Mouse (Mus musculus) ovary, adult 18-20 months (tissue): Measurements from ENCODE around the gene Fkbp5.
"Not testable (repeated sequence)": the region's sequence is repeated elsewhere in the genome, so short reads cannot be mapped to it uniquely, and the experiment has no call there.

Source experiments
- DNase-seq: peaks from one replicate; pipeline ENCODE4 v3.0.0; 2022; ENCODE audit warnings: low spot score, mixed read lengths

The Fkbp5 gene

DNA sequence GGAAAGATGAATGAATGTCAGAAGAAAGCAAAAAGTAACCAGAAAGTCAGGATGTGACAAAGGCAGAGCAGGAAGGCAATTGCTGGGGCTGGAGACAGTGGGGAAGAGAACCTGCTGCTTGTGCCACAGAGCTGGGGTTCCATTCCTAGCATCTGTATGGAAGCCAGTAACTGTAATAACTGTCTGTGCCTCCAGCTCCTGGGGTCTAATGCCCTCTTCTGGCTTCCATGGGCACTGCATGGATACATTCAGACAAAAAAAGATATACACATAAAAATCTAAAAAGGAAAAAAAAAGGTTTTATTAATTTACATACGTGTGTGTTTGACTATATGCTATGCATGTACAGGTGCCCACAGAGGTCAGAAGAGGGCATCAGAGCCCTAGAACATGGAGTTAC, 98.4 kb downstream of the Fkbp5 start:
- DNase-seq = no peak

DNA sequence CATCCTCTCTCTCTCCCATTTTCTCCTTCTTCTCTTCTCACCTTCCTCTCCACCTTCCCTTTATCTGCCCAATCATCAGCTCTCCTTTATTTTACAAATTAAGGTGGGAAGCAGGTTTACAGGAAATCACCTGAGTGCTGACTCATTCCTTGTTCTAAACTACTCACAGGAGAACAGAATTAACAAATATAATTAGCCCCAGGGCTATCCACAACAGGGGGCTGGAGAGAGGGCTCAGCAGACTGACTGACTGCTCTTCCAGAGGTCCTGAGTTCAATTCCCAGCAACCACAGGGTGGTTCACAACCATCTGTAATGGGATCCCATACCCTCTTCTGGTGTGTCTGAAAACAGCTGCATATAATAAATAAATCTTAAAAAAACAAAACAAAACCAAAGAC, 98.8 kb downstream of the Fkbp5 start:
- DNase-seq = not testable (repeated sequence)

DNA sequence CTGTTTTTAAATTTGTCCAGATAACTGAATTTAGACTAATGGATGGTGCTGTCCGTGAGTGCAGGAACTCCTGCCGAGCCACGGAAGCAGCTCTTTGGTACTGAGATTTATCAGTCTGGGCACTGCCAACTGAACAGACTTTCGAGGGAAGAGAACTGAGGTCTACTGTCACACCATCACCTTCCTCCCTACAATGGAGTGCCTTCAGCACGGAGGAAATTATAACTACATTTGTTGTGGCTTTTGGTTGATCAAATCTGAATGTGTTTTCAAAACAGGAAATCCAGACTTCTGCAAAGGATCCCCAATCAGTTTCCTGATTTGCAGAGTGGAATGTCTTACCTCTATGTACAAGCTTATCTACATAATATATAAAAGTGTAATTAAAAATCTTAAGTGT, 99.6 kb downstream of the Fkbp5 start:
- DNase-seq = no peak

DNA sequence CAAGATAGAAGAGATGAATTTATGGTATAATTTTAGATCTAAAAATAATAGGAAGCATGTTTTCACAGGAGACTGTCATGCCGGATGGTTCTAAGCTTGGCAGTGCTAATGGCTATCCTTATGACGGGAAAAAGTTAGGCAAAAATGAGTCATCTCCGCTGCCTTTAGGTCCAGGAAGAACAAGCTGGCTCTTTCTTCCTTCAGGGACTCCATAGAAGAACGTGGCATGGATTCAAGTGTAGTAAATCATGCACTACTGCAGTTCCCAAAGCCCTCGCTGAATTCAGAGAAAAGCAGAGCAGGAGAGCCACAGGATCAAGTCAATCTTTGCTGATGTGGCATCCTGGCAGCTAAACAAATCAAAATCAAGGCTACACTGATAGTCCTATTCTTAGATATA, 102.1 kb downstream of the Fkbp5 start:
- peak; percentile 40 for DNase-seq

DNA sequence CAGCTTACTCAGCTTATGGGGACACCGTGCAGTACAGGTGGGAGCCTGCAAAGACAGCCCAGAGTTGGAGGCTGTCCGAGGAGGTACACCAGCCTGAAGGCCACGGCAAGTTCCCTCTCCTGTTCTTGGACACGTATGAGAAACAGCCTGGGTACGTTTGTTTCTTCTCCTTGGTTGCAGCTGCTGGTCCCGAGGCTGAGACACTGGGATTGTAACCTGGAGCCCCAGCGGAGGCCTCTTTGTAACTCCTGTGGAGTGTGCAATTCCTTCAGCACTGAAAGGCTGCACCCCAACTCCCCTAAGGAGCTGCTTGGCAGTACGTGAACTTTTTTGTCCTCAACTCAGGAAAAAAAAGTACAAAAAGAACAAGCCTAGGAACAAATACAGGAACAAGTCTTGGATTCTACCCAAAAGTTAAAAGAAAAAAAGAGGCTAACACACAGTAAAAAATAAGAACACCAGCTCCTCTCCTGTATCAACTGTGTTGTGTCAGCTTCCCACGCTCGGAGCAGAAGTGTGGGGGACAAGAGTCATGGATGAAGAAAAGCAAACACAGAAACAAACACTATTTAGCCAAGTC, 105.9 kb downstream of the Fkbp5 start:
- DNase-seq = no peak

DNA sequence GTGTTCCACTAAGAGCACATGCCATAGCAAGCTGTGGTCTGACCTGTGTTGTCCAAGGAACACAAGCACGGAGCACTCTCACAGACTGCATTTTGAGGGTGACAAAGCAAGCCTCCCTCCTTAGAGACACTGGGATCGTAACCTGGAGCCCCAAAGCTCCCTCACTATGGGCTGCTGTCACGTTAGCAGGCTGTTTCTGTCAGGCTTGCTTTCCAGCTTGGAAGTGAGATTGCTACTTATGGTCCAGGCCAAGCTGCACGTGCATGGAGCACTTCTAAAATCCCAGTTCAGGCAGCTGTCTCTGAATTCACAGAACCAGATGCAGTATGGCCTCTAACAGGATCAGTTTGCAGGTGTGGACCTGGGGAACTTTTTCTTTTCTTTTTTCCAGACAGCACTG, 106.6 kb downstream of the Fkbp5 start:
- no peak for DNase-seq

DNA sequence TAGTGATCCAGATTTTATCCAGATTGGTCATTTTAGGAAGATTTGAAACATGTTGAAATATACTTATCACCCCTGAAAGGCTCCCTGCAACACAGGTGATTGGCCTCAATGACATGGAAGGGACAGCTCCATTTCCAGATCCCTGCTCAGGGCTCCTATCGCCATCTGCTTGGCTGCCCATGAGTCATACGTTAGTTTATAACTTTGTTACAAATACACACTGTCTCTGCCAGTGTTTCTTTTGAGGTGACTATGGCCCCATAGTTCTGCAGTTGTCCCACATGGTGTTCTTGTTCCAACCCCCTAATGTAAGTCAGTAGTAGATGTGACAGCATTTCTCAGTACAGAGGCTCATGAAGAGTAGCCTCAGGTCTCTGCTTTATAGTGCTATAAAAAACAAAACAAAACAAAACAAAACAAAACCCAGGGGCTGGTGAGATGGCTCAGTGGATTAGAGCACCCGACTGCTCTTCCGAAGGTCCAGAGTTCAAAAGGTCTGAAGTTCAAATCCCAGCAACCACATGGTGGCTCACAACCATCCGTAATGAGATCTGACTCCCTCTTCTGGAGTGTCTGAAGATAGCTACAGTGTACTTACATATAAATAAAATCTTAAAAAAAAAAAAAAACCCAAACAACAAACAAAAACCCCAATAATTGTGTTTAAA, 108.9 kb downstream of the Fkbp5 start:
- no peak for DNase-seq

DNA sequence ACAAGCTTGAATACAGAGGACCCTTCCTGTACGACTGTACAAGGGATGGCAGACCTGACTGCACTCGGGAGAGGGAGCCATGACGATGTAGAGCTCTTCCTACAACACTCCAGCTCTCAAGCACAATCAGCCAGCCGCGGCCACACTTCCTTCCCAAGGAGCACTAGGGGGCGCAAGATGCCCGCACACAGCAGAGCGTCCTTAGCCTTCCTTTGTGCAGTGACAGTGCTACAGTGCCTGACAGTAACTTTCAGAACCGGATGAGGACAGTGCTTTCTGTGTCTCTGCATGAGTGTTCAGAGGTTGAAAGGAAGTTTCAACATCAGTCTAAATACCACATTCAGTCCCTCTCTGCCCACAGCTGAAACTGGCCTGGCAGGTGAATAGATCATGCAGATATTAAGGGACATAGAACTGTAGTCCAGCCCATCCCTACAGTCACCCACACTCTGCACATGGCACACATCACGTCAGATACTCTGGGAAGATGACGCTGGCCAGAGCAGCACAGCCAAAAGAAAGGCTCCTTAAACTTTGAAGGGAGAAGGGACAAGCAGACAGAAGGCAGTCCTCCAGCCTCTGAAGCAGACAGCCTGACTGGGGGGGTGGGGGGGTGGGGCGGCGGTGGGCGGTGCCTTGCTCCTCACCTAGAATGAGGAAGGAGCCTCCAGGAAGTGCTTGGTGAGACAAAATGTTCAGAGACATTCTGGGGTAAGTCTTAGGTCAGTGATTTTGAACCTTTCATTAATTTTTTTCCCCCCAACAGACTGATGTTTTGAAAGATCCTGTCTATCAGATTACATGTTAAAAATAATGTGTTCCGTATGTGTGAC, 109.7 kb downstream of the Fkbp5 start:
- peak; percentile 45 for DNase-seq

DNA sequence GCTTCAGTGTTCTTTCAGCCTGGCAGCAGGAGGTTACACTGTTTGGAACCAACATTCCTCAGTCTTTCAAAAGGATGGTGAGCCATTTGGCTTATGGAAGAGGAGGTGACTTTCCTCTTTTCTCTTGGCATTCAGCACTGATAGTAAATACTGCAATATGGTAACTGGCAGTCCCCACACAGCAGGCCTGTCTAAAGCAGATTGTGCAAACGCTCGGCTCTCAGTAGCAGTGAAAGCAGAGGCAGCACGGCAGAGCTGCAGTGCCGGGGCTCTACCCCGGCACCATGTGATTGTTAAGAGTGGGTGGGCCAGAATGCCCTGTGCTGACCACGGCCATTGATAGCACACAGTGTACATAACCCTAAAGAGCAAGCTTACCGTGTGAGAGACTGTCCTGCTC, 110.9 kb downstream of the Fkbp5 start:
- no peak for DNase-seq

DNA sequence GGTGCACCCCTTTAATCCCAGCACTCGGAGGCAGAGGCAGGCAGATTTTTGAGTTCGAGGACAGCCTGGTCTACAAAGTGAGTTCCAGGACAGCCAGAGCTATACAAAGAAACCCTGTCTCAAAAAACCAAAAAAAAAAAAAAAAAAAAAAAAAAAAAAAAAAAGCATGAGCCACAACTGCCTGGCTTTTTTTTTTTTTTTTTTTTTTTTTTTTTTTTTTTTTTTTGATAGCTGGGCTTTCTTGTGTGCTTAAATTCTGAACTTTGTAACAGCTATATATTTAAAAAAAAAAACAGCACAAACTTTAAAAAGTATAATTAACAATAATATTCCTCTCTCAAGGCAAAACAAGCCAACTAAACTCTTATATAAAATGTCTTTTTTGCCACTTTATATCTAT, 112.6 kb downstream of the Fkbp5 start:
- DNase-seq = not testable (repeated sequence)

DNA sequence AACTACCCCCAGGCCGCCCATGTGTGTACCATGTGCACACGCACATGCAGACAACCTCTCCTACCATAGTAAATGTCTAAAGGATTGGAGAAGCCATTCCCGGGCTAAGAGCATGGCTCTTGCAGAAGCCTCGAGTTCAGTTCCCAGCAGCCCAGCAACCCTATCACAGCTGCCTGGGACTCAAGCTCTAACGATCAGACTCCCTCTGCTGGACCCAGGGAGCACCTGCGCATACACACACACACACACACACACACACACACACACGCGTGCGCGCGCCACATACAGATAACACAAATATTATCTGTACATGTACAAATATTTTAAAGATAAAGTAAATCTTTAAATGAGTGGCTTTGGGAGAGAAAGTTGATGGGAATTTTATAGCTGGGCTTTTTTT, 113.0 kb downstream of the Fkbp5 start:
- no peak for DNase-seq

DNA sequence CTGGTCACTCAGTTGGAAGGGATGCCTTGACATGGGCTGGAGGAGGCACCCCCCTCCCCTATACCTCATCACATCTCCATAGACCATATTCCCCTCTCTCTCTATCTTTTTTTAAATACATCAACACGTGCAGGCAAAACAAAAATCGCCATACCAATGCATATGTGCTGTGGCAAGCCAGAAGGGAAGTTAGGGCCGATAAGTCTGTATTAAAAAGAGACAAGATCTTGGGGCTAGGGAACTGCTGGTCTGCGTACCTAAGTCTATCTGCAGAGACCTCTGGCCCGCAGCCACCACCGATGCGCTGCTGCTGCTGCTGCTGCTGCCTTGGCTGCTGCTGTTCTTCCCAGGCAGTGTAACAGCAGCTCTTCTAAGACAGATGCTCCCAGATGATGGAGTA, 122.3 kb downstream of the Fkbp5 start:
- DNase-seq = no peak

DNA sequence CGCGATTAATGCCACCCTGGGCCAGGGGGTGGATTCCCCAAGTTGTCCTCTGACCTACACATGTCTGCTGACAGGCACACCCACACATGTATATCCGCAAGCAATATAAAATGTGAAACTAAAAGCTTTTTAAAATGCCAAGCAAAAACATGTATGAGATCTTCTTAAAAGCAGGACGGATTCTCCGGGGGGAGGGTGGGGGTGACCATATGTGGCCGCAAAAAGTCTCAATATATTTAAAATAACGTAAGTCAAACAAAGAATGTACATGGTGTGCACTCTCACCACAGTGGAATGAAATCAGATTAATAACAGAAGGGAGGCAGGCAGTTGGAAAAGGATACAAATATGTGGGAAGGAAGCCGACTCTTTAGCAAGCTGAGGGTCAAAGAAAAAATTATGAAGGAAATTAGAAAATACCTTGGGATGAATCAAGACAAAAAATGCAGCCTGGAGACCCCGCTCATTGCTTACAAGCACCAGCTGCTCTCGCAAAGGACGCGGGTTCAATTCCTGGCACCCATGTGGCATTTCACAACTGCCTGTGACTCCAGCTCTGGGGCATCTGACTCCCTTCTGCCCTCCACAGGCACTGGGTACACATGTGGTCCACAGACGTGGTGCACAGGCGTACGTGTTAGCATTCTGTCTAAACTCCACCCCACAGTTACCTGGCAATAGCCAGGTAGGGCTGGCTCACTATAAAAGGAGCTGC, 123.1 kb downstream of the Fkbp5 start:
- no peak for DNase-seq

DNA sequence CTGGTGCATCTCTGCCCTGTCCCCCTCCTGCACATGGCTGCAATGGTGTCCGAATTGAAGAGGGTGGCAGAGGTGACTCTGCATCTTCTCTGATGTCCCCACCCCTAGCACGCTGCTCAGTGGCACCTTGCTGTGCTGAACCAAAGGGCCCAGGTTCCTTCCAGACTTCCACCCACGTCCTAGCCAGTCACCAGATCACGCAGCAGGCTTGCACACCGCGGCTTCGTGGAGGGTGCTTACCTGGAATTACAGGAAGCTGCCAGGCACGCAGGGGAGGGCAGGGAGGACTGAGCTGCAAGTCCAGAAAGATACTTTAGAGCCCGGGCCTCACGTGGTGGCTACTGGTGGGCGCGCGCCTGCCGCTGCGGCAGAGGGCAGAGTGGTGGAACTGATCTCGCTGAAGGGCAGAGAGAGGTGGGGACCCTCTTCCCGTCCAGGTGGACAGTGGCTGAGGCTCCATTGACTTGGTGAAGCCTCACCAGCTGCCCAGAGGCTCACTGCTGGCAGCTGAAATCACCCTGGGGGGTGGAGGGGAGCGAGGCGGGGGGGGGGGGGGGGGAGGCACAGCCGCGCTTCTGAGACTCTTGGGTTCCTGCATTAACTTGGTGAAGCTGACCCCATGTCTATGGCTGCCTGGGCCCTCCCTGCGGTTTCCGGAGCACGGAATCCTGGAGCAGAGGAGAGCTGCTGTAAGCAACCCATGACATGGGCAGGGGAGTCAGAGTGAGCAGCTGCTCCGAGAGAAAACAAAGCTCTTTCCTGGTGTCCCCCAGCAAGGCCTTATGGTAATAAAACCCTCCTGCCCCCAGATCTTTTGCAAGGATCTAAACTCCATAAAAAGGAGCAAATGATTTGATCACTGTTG, 125.5 kb downstream of the Fkbp5 start:
- DNase-seq = no peak

DNA sequence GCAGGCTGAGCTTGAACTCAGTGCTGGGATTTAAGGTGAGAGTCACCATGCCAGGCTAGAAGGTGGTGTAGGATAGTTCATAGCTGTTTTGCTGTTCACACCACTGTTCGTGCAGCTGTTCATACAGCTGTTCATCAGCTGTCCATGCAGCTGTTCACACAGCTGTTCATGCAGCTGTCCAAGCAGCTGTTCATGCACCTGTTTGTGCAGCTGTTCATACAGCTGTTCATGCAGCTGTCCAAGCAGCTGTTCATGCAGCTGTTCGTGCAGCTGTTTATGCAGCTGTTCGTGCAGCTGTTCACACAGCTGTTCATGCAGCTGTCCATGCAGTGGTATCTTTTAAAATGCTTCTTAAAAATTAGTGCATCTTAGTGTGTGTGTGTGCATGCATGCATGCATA, 128.8 kb downstream of the Fkbp5 start:
- no peak for DNase-seq

DNA sequence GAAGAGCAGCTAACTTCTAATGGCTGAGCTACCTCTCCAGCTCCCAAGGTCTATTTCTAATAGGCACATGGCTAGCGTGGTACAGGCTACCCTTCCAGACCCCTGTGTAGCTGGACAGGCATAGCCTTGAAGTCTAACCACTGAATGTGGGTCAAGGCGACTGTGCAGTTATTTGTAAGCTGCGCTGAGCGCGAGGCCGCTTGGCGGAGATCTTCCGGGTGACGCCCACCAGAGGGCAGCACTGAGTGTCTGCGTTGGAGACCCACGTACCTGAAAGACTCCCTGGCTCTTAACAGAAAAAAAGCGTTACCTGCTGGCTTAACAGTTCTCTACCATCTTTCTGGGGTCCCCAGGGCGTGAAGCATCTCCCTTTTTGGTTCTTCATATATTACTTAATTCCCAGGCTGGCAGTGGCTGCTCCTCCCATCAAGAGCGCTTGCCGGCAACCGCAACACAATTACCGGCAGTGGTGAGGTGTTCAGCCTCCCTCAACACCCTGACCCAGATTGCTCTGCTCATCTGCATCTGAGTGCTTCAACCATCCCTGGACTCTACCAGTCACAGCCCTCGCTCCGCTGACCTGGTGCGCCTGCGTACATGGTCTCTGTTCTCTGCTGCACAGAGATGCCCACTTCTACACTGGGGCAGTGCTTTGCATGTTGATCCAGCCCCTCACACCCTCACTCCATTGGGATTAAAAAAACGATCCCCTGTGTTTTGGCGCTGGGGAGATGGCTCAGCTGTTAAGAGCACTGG, 131.0 kb downstream of the Fkbp5 start:
- peak; percentile 70 for DNase-seq

DNA sequence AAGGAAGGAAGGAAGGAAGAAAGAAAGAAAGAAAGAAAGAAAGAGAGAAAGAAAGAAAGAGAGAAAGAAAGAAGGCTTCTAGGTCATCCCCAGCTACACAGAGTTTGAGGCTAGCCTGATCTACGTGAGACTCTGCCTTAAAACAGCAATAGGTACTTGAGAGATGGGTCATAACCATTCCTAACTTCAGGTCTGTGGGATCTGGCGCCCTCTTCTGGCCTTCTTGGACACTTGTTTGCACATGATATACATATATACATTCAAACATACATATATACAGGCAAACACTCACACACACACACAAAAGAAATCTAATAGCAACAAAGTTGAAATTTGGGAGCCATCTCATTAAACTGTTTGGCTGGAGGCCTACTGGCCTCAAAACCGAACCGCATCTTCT, 133.0 kb downstream of the Fkbp5 start:
- DNase-seq = no peak

DNA sequence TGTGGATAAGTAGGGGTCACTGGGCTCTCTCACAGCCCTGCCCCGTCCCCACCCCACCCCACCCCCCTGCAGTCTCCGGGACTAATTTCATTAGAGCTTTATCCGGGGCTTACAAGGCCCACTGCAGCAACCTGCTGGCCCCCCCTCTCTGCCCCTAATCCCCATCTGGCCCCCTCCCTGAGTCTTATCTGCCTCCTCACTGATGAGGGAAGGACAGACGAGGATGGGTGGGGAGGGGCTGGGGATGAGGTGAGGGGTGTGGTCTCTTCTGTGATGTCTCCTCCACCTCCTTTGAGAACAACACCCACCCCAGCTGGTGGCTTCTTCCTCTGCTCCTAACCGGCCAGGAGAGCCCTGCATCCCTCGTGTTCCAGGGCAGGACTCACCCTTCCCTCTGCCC, 137.1 kb downstream of the Fkbp5 start:
- no peak for DNase-seq

DNA sequence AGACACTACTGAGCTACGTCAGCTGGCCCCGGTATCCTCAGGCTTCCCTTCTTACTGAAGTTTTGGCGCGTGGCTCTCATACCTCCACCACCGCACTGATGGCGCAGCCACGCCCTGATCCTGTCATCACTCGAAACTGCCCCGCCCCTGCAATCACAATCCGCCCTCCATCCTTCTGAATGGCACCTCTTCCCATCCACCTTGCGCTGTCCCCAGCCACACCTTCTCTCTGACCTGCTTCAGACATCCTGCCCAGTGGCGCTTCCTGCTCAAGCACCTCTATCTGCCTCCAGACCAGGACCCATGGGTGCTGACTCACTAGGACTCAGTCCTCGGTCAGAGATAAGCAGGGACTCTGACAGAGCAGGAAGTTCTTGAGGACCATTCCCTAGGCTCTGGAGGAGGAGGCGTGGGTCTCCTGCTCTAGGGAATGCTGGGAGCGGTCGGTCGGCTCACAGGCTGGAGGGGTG, 141.7 kb downstream of the Fkbp5 start:
- DNase-seq = no peak

DNA sequence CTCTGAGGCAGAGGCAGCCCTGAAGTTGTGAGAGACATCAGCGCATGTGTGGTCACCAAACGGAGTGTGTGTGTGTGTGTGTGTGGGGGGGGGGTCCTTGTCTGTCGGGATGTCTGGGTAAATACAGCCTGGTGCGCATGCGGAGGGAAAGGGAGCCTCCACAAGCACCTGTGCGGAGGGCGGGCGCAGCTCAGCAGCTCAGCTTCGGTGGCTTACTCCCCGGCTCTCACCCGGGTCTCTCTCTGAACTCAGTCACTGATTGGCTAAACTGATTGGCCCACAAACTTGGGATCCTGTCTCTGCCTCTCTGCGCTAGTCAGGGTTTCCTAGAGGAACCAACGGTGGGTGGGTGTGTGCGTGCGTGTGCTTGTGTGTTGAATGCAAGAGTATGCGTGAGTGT, 142.8 kb downstream of the Fkbp5 start:
- no peak for DNase-seq

DNA sequence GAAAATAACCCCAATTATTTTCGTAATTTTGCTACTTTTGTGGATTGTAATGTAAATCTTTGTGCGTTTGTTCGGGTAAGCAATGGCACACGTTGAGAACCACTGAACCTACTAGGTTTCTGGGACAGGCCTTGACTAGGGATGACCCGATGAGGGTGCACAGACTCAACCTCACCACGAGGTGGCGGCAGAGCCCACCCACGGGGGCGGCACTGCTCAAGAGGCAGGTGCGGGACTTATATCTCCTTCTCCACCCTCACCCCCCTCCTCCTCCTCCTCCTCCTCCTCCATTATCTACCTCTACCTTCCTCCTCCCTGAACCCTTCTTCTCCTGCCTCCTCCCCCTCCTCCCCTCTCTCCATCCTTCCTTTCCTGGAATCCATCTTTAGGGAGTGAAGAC, 143.5 kb downstream of the Fkbp5 start:
- no peak for DNase-seq
